Mouse (Mus musculus) lung, embryonic 14.5 days (tissue): ENCODE results near the gene Ect2. TPM values are rescaled to one million over a fixed set of nuclear protein-coding genes. Genes with fewer than 3 reads are reported as not detected.

ENCODE experiments used
- ATAC-seq: fragments of 200-750 bp; cut with Nextera tagmentation; 2 replicates; pipeline ENCODE4 v1.8.0; 2017; ENCODE audit warnings: mild to moderate bottlenecking, moderate TSS enrichment, moderate library complexity; ENCODE audit not compliant: insufficient read depth
- DNase-seq: peaks from one replicate; pipeline ENCODE4 v3.0.0-alpha.2; 2015
- H3K27ac ChIP-seq: fragments of 300-500 bp; sonication (generic); 2 replicates; pipeline ENCODE4 v1.5.1; 2014; ENCODE audit warnings: low read depth, mild to moderate bottlenecking, moderate library complexity
- H3K27me3 ChIP-seq: fragments of 300-500 bp; sonication (generic); 2 replicates; pipeline ENCODE4 v1.6.1; 2014; ENCODE audit warnings: low read length, control low read depth; ENCODE audit not compliant: insufficient read depth
- H3K36me3 ChIP-seq: fragments of 300-500 bp; sonication (generic); 2 replicates; pipeline ENCODE4 v1.6.1; 2014; ENCODE audit warnings: control low read depth; ENCODE audit not compliant: insufficient read depth
- H3K4me1 ChIP-seq: fragments of 300-500 bp; sonication (generic); 2 replicates; pipeline ENCODE4 v1.6.1; 2014; ENCODE audit warnings: antibody characterized with exemption, control low read depth; ENCODE audit not compliant: insufficient read depth
- H3K4me2 ChIP-seq: fragments of 300-500 bp; sonication (generic); 2 replicates; pipeline ENCODE4 v1.6.1; 2014; ENCODE audit warnings: mild to moderate bottlenecking
- H3K4me3 ChIP-seq: fragments of 300-500 bp; sonication (generic); 2 replicates; pipeline ENCODE4 v1.5.1; 2014; ENCODE audit warnings: low read depth, low read length
- H3K9ac ChIP-seq: fragments of 300-500 bp; sonication (generic); 2 replicates; pipeline ENCODE4 v1.6.1; 2014
- H3K9me3 ChIP-seq: fragments of 300-500 bp; sonication (generic); 2 replicates; pipeline ENCODE4 v1.6.1; 2016; ENCODE audit warnings: low read depth, low read length, control low read depth
- CTCF ChIP-seq: IDR thresholded peaks from 2 replicates; pipeline ENCODE4 v1.5.1; 2016; ENCODE audit warnings: antibody characterized with exemption, low read depth
- WGBS: fragments of 180-500 bp; shearing (Covaris S2); extraction: QIAGEN DNeasy Blood & Tissue Kit; methylation state at CpG from one replicate; pipeline ENCODE4 v1.1.7; 2014; 5-methylcytosine and 5-hydroxymethylcytosine counted together
- polyA plus RNA-seq: library from polyadenylated mRNA; unstranded; fragments of >200 nt; fragmentation: Nextera tagmentation; extraction: Ambion mirVana; gene quantifications from 2 replicates; pipeline ENCODE4 v1.2.1, GENCODE M21; 2014

The Ect2 gene
- polyA plus RNA-seq, 1 experiment from 2014 or later: 82.0 TPM

DNA sequence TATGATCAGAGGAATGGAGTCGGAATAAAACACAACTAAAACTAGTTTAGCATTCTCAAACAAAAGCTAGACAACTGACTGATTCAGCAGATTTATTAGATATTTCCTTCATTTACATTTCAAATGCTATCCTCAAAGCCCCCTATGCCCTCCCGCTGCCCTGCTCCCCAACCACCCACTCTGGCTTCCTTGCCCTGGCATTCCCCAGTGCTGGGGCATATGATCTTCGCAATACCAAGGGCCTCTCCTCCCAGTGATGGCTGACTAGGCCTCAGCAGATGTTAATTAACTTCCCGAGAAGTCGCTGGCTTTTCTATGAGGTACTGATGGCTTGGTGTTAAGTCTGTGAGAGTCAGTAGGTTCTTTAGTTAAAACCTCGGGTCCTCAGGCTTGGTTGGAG, 55.0 kb downstream of the Ect2 start:
- no peak overlapping the region for H3K27ac ChIP-seq
- no peak overlapping the region for H3K9ac ChIP-seq
- DNase-seq (no peak), ATAC-seq (no peak)
- no peaks in the 10 kb centered on the region for H3K9me3 ChIP-seq
- peaks cover 53% of the 10 kb centered on the region for H3K36me3 ChIP-seq
- no peaks in the 10 kb centered on the region for H3K27me3 ChIP-seq
- WGBS: 89% methylated on average over 6 of the region's 6 CpGs
- H3K4me2 ChIP-seq: no peak overlapping the region
- no peaks in the 10 kb centered on the region for H3K4me1 ChIP-seq
- no peak for TF ChIP-seq CTCF
- no peak overlapping the region for H3K4me3 ChIP-seq

DNA sequence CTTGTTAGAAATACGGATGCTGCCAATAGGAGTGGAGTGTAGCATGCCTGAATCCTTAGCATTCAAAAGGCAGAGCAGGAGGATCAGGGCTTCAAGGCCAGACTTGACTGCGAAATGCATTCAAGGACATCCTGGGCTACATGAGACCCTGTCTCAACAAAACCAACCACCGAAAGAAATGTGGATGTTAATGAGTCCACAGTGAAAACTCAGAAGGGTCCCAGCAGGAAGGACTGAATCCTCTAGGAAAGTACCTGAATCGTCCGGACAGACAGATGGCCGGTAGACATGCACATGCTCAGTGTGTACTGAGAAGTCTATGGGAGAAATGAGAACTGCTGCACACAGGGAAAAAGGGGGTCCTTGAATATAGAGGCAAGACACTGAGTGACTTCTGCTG, 67.5 kb downstream of the Ect2 start:
- no peak overlapping the region for H3K4me2 ChIP-seq
- DNase-seq (no peak), ATAC-seq (no peak)
- 95% methylated on average over 6 of the region's 6 CpGs for WGBS
- H3K27me3 ChIP-seq: no peaks in the 10 kb centered on the region
- no peaks in the 10 kb centered on the region for H3K9me3 ChIP-seq
- no peak for TF ChIP-seq CTCF
- peaks cover 21% of the 10 kb centered on the region; the same call in 1 of the 2 replicates for H3K36me3 ChIP-seq
- no peaks in the 10 kb centered on the region for H3K4me1 ChIP-seq
- H3K27ac ChIP-seq: no peak overlapping the region
- H3K4me3 ChIP-seq: no peak overlapping the region
- H3K9ac ChIP-seq: no peak overlapping the region

DNA sequence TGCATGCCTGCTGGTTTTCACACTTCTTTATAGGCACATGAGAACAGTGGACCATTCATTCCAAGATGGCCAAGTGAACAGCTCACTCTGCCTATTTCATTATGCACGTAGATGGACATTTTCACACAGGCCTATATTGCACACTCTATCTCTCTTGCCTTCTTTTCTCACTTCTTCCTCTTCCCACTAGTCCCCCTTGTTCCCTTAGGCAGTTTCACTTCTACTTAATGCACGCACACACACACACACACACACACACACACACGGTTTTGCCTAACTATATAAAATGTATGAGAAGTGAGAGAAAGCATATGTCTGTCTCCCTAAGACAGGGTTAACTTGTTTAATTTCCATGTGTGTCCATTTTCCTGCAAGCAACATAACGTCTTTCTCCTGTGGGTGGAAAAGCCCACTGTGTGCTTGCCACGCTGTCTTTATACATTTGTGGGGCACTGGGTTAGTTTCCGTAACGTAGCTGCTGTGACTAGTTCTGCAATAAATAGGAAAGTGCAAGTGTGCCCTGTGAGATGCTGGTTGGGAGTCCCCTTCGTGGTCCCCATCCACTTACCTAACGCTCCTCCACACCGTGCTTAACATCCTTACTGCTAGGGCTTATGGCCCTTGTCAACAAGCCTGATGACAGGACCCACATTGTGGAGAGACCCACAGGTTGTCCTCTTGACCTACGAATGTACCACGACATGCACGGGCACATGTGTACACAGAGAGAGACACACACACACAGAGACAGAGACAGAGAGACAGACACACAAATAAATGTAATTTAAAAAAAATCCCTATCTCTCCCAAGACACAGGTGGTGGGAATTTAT, 72.2 kb downstream of the Ect2 start:
- no peak overlapping the region for H3K4me3 ChIP-seq
- H3K4me1 ChIP-seq: no peaks in the 10 kb centered on the region
- H3K36me3 ChIP-seq: 0 out of 2 replicates have a peak, but pooled peaks cover 5% of the 10 kb centered on the region
- no peak for ATAC-seq
- DNase-seq: no peak
- H3K4me2 ChIP-seq: no peak overlapping the region
- H3K9me3 ChIP-seq: no peaks in the 10 kb centered on the region
- TF ChIP-seq CTCF: no peak
- no peak overlapping the region for H3K9ac ChIP-seq
- WGBS: 84% methylated on average over 13 of the region's 13 CpGs
- H3K27ac ChIP-seq: no peak overlapping the region
- no peaks in the 10 kb centered on the region for H3K27me3 ChIP-seq

DNA sequence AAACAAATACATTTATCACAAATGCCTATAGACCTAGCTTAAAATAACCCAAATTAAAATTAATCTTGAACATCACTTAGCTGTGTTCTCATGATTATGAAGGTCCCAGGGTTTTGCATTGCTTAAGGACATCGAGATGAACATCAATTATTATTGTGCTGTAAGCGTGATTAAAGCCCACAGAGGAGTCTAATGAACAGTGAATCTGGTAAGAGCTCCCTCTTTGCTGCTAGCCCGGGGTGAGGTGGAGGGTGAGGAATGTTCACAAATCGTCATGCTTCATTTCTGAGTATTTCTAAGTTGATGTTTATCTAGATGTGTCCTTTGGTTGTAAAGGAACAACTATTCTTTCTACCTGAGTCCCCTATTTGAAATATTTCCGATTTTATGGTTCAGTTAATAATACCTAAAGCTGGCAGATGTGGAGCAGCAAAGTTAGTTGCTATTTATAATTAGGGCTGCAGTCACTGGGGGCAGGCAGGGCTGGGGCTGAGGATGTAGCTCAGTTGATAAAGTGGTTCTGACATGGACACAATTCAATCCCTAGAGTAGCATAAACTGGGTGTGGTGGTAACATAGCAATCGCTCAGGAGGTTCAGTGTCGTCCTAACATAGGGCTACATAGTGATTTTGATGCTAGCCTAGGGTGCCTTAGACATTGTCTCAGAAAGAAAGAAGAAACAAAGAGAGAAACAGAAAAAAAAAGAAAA, 73.5 kb downstream of the Ect2 start:
- Histone ChIP-seq H3K9ac (no peak overlapping the region), H3K9me3 (no peaks in the 10 kb centered on the region), H3K4me2 (no peak overlapping the region), H3K4me3 (no peak overlapping the region), H3K27ac (no peak overlapping the region), H3K36me3 (no peaks in the 10 kb centered on the region), H3K4me1 (no peaks in the 10 kb centered on the region), H3K27me3 (no peaks in the 10 kb centered on the region)
- DNase-seq (no peak), ATAC-seq (no peak)
- 73% methylated on average over 7 of the region's 7 CpGs for WGBS
- no peak for TF ChIP-seq CTCF

DNA sequence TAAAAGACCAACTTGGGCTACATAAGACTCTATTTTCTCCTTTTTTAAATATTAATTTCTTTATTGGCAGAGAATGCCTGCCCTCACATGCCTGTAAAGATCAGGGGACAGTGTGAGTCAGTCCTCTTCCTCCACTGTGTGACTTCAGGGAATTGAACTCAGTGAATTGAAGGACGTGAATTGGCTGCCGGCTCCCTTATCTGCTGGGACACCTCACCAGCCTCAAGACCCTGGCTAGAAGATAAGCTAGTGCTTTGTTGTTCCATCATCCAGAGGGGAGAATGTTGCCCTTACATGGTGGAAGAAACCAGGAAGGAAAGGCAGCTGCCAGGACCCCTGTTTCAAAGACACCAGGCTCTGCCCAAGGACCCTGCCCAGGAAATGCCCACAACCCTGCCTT, 79.8 kb downstream of the Ect2 start:
- no peak for TF ChIP-seq CTCF
- no peak for DNase-seq
- WGBS: 68% methylated on average over 2 of the region's 2 CpGs

DNA sequence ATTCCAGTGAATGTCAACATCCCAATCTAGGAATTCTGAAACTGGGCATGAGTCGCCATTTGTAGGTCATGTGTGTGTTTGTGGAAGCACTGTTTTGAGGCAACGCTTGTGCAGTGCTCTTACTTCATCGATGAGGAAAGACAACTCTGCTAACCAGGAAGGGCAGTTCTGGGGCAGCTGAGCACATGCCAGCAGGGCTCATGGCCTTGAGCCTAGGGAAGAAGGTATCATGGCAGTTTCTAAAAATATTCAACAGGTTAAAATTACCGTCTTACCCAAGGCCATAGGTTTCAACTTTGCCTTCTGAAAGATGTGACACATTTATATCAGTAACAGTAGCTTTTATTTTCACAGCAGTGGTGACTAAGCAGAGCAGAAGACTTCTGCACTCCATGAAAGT, 82.0 kb downstream of the Ect2 start:
- Histone ChIP-seq H3K36me3 (no peaks in the 10 kb centered on the region), H3K9ac (no peak overlapping the region), H3K4me3 (no peak overlapping the region), H3K27ac (no peak overlapping the region), H3K27me3 (no peaks in the 10 kb centered on the region), H3K9me3 (no peaks in the 10 kb centered on the region), H3K4me1 (no peaks in the 10 kb centered on the region), H3K4me2 (no peak overlapping the region)
- TF ChIP-seq CTCF: no peak
- whole genome bisulfite sequencing: 90% methylated on average over 4 of the region's 4 CpGs
- DNase-seq: no peak
- ATAC-seq: no peak

More for the DNA sequence above, 79.8 kb downstream of the Ect2 start:
- H3K27me3 ChIP-seq: no peaks in the 10 kb centered on the region
- H3K9me3 ChIP-seq: no peaks in the 10 kb centered on the region
- no peak overlapping the region for H3K27ac ChIP-seq
- H3K9ac ChIP-seq: no peak overlapping the region
- H3K36me3 ChIP-seq: no peaks in the 10 kb centered on the region
- H3K4me2 ChIP-seq: no peak overlapping the region
- no peaks in the 10 kb centered on the region for H3K4me1 ChIP-seq
- ATAC-seq: no peak
- no peak overlapping the region for H3K4me3 ChIP-seq

DNA sequence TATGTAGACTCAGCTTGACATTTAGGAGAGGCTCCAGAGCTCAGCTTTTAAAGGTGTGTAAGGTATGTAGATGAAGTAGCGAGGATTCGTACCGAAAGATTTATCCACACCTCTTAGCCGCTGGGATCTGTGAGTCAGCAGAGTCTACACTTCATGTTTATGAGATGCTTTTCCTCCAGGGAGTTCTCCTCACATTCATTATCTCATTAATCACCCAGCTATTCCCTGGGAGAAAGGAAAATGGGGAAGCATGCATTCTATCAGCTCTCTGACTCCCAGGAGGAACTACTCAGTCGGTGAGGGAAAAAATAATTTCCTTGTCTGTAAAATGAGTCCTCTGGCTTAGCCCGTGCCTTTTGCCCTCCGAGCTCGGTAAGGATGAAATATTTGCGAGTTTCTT, 83.3 kb downstream of the Ect2 start:
- DNase-seq: no peak
- no peak for ATAC-seq
- 69% methylated on average over 9 of the region's 9 CpGs for WGBS

More for the DNA sequence above, 83.3 kb downstream of the Ect2 start:
- no peaks in the 10 kb centered on the region for H3K9me3 ChIP-seq
- no peak overlapping the region for H3K27ac ChIP-seq
- no peaks in the 10 kb centered on the region for H3K36me3 ChIP-seq
- TF ChIP-seq CTCF: no peak
- H3K4me3 ChIP-seq: no peak overlapping the region
- no peaks in the 10 kb centered on the region for H3K27me3 ChIP-seq
- H3K4me1 ChIP-seq: no peaks in the 10 kb centered on the region
- H3K4me2 ChIP-seq: no peak overlapping the region
- H3K9ac ChIP-seq: no peak overlapping the region
